Mouse (Mus musculus): ENCODE data around the gene Igsf8. TPM values are rescaled to one million over a fixed set of nuclear protein-coding genes. Genes with fewer than 3 reads are reported as not detected.

The Igsf8 gene
- polyA plus RNA-seq (2016; fragmentation: Nextera tagmentation; extraction: Ambion mirVana), result 44.1 and 45.9 TPM in 2 replicates

- no peak within 1 kb of the TSS for H3K4me2 ChIP-seq
- H3K36me3 ChIP-seq, result no peaks in the 10 kb centered on the region
- no peaks in the 10 kb centered on the region for H3K27me3 ChIP-seq
- H3K9ac ChIP-seq (replicated peaks), result no peak within 1 kb of the TSS
- no peak for ATAC-seq (ENCODE audit: insufficient number of reproducible peaks, insufficient read depth, low FRiP score, low TSS enrichment, low read depth)
- H3K9me3 ChIP-seq, result peaks cover 4% of the 10 kb centered on the region
- 68% methylated on average over 8 of the region's 8 CpGs for WGBS
- H3K4me1 ChIP-seq (replicated peaks), result no peaks in the 10 kb centered on the region
- H3K4me3 ChIP-seq (replicated peaks), result no peak within 1 kb of the TSS
- no peak within 1 kb of the TSS for H3K27ac ChIP-seq
These were observed at the start of gene Igsf8 for GRCm38 (mm10) chr1:172261477-172262078. Igsf8 (plus strand) TSS chr1:172261641.

- H3K4me3 ChIP-seq (replicated peaks), result no peak overlapping the region
- H3K27ac ChIP-seq, result peak overlapping the region; percentile 37; the same call in 1 of the 2 replicates
- no peaks in the 10 kb centered on the region for H3K9me3 ChIP-seq
- WGBS, result 65% methylated on average over 5 of the region's 5 CpGs
- H3K36me3 ChIP-seq, result no peaks in the 10 kb centered on the region
- H3K9ac ChIP-seq (replicated peaks), result no peak overlapping the region
- no peak overlapping the region for H3K4me2 ChIP-seq
- H3K4me1 ChIP-seq (replicated peaks), result peaks cover 6% of the 10 kb centered on the region
- no peak for ATAC-seq (ENCODE audit: insufficient number of reproducible peaks, insufficient read depth, low FRiP score, low TSS enrichment, low read depth)
- no peaks in the 10 kb centered on the region for H3K27me3 ChIP-seq
These were observed 48.7 kb upstream of the Igsf8 start for GRCm38 (mm10) chr1:172212776-172213175.

GRCm38 (mm10) chr1:172213771-172214170 is 47.7 kb upstream of the Igsf8 start:
- no peaks in the 10 kb centered on the region for H3K27me3 ChIP-seq
- H3K27ac ChIP-seq, result peak overlapping the region; percentile 12; the same call in 1 of the 2 replicates
- H3K4me2 ChIP-seq, result no peak overlapping the region
- whole genome bisulfite sequencing, result 85% methylated on average over 4 of the region's 4 CpGs
- H3K4me1 ChIP-seq (replicated peaks), result peaks cover 7% of the 10 kb centered on the region
- no peak for ATAC-seq (ENCODE audit: insufficient number of reproducible peaks, insufficient read depth, low FRiP score, low TSS enrichment, low read depth)
- no peaks in the 10 kb centered on the region for H3K36me3 ChIP-seq
- H3K9ac ChIP-seq (replicated peaks), result no peak overlapping the region
- H3K4me3 ChIP-seq (replicated peaks), result no peak overlapping the region
- no peaks in the 10 kb centered on the region for H3K9me3 ChIP-seq

- H3K27me3 ChIP-seq, result no peaks in the 10 kb centered on the region
- 66% methylated on average over 3 of the region's 3 CpGs for WGBS
- no peaks in the 10 kb centered on the region for H3K36me3 ChIP-seq
- no peaks in the 10 kb centered on the region for H3K9me3 ChIP-seq
- no peak for ATAC-seq (ENCODE audit: insufficient number of reproducible peaks, insufficient read depth, low FRiP score, low TSS enrichment, low read depth)
- H3K27ac ChIP-seq, result no peak overlapping the region
- peaks cover 16% of the 10 kb centered on the region for H3K4me1 ChIP-seq (replicated peaks)
- no peak overlapping the region for H3K4me3 ChIP-seq (replicated peaks)
- no peak overlapping the region for H3K9ac ChIP-seq (replicated peaks)
- no peak overlapping the region for H3K4me2 ChIP-seq
These were observed 46.7 kb upstream of the Igsf8 start for GRCm38 (mm10) chr1:172214748-172215147.

- Histone ChIP-seq H3K4me1 (replicated peaks) (peaks cover 40% of the 10 kb centered on the region), H3K27me3 (no peaks in the 10 kb centered on the region), H3K9me3 (no peaks in the 10 kb centered on the region), H3K4me2 (peak overlapping the region; percentile 44), H3K9ac (replicated peaks) (no peak overlapping the region), H3K27ac (peak overlapping the region; percentile 62), H3K36me3 (no peaks in the 10 kb centered on the region), H3K4me3 (replicated peaks) (peak overlapping the region; percentile 12; the same call in 1 of the 2 replicates)
- no peak for ATAC-seq (ENCODE audit: insufficient number of reproducible peaks, insufficient read depth, low FRiP score, low TSS enrichment, low read depth)
- WGBS, result 0% methylated on average over 5 of the region's 5 CpGs
These were observed 44.3 kb upstream of the Igsf8 start for GRCm38 (mm10) chr1:172217148-172217547.

GRCm38 (mm10) chr1:172218164-172218910 is 43.1 kb upstream of the Igsf8 start:
- H3K36me3 ChIP-seq, result no peaks in the 10 kb centered on the region
- 0 out of 2 replicates have a peak overlapping the region, but pooled peaks have one; percentile 7 for H3K27ac ChIP-seq
- no peak overlapping the region for H3K4me3 ChIP-seq (replicated peaks)
- H3K27me3 ChIP-seq, result no peaks in the 10 kb centered on the region
- no peak for ATAC-seq (ENCODE audit: insufficient number of reproducible peaks, insufficient read depth, low FRiP score, low TSS enrichment, low read depth)
- H3K4me2 ChIP-seq, result no peak overlapping the region
- no peaks in the 10 kb centered on the region for H3K9me3 ChIP-seq
- H3K9ac ChIP-seq (replicated peaks), result no peak overlapping the region
- WGBS, result 69% methylated on average over 15 of the region's 15 CpGs
- H3K4me1 ChIP-seq (replicated peaks), result peaks cover 46% of the 10 kb centered on the region

GRCm38 (mm10) chr1:172219451-172220406 is 41.7 kb upstream of the Igsf8 start, which contains the start of gene Casq1:
Casq1 (minus strand) TSS chr1:172219868.
- H3K4me2 ChIP-seq, result no peak within 1 kb of the TSS
- H3K27ac ChIP-seq, result peak within 1 kb of the TSS; percentile 95; the same call in 1 of the 2 replicates
- H3K9ac ChIP-seq (replicated peaks), result 0 out of 2 replicates have a peak within 1 kb of the TSS, but pooled peaks have one; percentile 4
- no peak for ATAC-seq (ENCODE audit: insufficient number of reproducible peaks, insufficient read depth, low FRiP score, low TSS enrichment, low read depth)
- H3K9me3 ChIP-seq, result no peaks in the 10 kb centered on the region
- no peak within 1 kb of the TSS for H3K4me3 ChIP-seq (replicated peaks)
- peaks cover 46% of the 10 kb centered on the region for H3K4me1 ChIP-seq (replicated peaks)
- no peaks in the 10 kb centered on the region for H3K27me3 ChIP-seq
- no peaks in the 10 kb centered on the region for H3K36me3 ChIP-seq
- whole genome bisulfite sequencing, result 82% methylated on average over 19 of the region's 19 CpGs

GRCm38 (mm10) chr1:172220414-172220813 is 41.0 kb upstream of the Igsf8 start:
- H3K4me3 ChIP-seq (replicated peaks), result no peak overlapping the region
- peak overlapping the region; percentile 95; the same call in 1 of the 2 replicates for H3K27ac ChIP-seq
- H3K9ac ChIP-seq (replicated peaks), result no peak overlapping the region
- H3K27me3 ChIP-seq, result no peaks in the 10 kb centered on the region
- WGBS, result 45% methylated on average over 10 of the region's 10 CpGs
- no peaks in the 10 kb centered on the region for H3K9me3 ChIP-seq
- no peak overlapping the region for H3K4me2 ChIP-seq
- peaks cover 46% of the 10 kb centered on the region for H3K4me1 ChIP-seq (replicated peaks)
- no peaks in the 10 kb centered on the region for H3K36me3 ChIP-seq
- no peak for ATAC-seq (ENCODE audit: insufficient number of reproducible peaks, insufficient read depth, low FRiP score, low TSS enrichment, low read depth)

GRCm38 (mm10) chr1:172221297-172222063 is 40.0 kb upstream of the Igsf8 start:
- Histone ChIP-seq H3K9ac (replicated peaks) (no peak overlapping the region; the same call in 1 of the 2 replicates), H3K4me2 (peak overlapping the region; percentile 34), H3K27ac (peak overlapping the region; percentile 95), H3K4me1 (replicated peaks) (peaks cover 46% of the 10 kb centered on the region), H3K27me3 (no peaks in the 10 kb centered on the region), H3K4me3 (replicated peaks) (no peak overlapping the region), H3K9me3 (no peaks in the 10 kb centered on the region), H3K36me3 (no peaks in the 10 kb centered on the region)
- peak; percentile 83 for ATAC-seq (ENCODE audit: insufficient number of reproducible peaks, insufficient read depth, low FRiP score, low TSS enrichment, low read depth)
- WGBS, result 25% methylated on average over 11 of the region's 11 CpGs

- H3K36me3 ChIP-seq, result no peaks in the 10 kb centered on the region
- WGBS, result 78% methylated on average over 2 of the region's 2 CpGs
- H3K4me3 ChIP-seq (replicated peaks), result no peak overlapping the region
- no peaks in the 10 kb centered on the region for H3K27me3 ChIP-seq
- no peak for ATAC-seq (ENCODE audit: insufficient number of reproducible peaks, insufficient read depth, low FRiP score, low TSS enrichment, low read depth)
- H3K9me3 ChIP-seq, result no peaks in the 10 kb centered on the region
- no peak overlapping the region for H3K27ac ChIP-seq
- no peaks in the 10 kb centered on the region for H3K4me1 ChIP-seq (replicated peaks)
- H3K9ac ChIP-seq (replicated peaks), result no peak overlapping the region
- no peak overlapping the region for H3K4me2 ChIP-seq
These were observed 33.2 kb upstream of the Igsf8 start for GRCm38 (mm10) chr1:172228209-172228608.
